Mouse (Mus musculus): ENCODE measurements at regions not wholly inside any gene's neighbourhood (a gene's known extent, or its start where the extent isn't known, plus 50 kb on each side); places are given as distances from the start of the nearest gene placed in this dataset.

GRCm38 (mm10) chr9:33827409-33827808 lies 658.3 kb upstream of the Kirrel3 start:
- DNase-seq: no peak
- intact Hi-C loops (cut with DNase I; ENCODE audit: low total_unique reads): no loop called here

- intact Hi-C loops (cut with DNase I; ENCODE audit: low total_unique reads): no loop called here
- no peak for DNase-seq
Observed at GRCm38 (mm10) chr9:33837666-33838380, 647.9 kb upstream of the Kirrel3 start.

- intact Hi-C loops (cut with DNase I; ENCODE audit: low total_unique reads): no loop called here
- no peak for DNase-seq
Observed at GRCm38 (mm10) chr9:33849623-33850022, 636.1 kb upstream of the Kirrel3 start.

- DNase-seq: no peak
- intact Hi-C loops (cut with DNase I; ENCODE audit: low total_unique reads): no loop called here
Observed at GRCm38 (mm10) chr9:33850024-33850423, 635.7 kb upstream of the Kirrel3 start.

- DNase-seq: no peak
- intact Hi-C loops (cut with DNase I; ENCODE audit: low total_unique reads): no loop called here
Observed at GRCm38 (mm10) chr9:33850993-33851392, 634.7 kb upstream of the Kirrel3 start.

- DNase-seq: peak; percentile 15
- intact Hi-C loops (cut with DNase I; ENCODE audit: low total_unique reads): no loop called here
Observed at GRCm38 (mm10) chr9:33856169-33856568, 629.5 kb upstream of the Kirrel3 start.

- intact Hi-C loops (cut with DNase I; ENCODE audit: low total_unique reads): no loop called here
- no peak for DNase-seq
Observed at GRCm38 (mm10) chr9:33858511-33858910, 627.2 kb upstream of the Kirrel3 start.

GRCm38 (mm10) chr9:33868666-33869065 lies 617.0 kb upstream of the Kirrel3 start:
- intact Hi-C loops (cut with DNase I; ENCODE audit: low total_unique reads): no loop called here
- no peak for DNase-seq

- no peak for DNase-seq
Observed at GRCm38 (mm10) chr9:33887279-33887678, 598.4 kb upstream of the Kirrel3 start.

GRCm38 (mm10) chr9:33892001-33892400 lies 593.7 kb upstream of the Kirrel3 start:
- no peak for DNase-seq
- intact Hi-C loops (cut with DNase I; ENCODE audit: low total_unique reads): no loop called here

More at GRCm38 (mm10) chr9:33887279-33887678, 598.4 kb upstream of the Kirrel3 start:
- intact Hi-C loops (cut with DNase I; ENCODE audit: low total_unique reads): no loop called here

GRCm38 (mm10) chr9:33901313-33902076 lies 584.2 kb upstream of the Kirrel3 start:
- intact Hi-C loops (cut with DNase I; ENCODE audit: low total_unique reads): no loop called here
- DNase-seq: no peak

- DNase-seq: no peak
- intact Hi-C loops (cut with DNase I; ENCODE audit: low total_unique reads): no loop called here
Observed at GRCm38 (mm10) chr9:33903991-33904570, 581.6 kb upstream of the Kirrel3 start.

GRCm38 (mm10) chr9:33914919-33915318 lies 570.8 kb upstream of the Kirrel3 start:
- intact Hi-C loops (cut with DNase I; ENCODE audit: low total_unique reads): no loop called here
- no peak for DNase-seq

- DNase-seq: no peak
- intact Hi-C loops (cut with DNase I; ENCODE audit: low total_unique reads): no loop called here
Observed at GRCm38 (mm10) chr9:33915349-33916056, 570.2 kb upstream of the Kirrel3 start.

- DNase-seq: no peak
- intact Hi-C loops (cut with DNase I; ENCODE audit: low total_unique reads): no loop called here
Observed at GRCm38 (mm10) chr9:33930286-33930685, 555.4 kb upstream of the Kirrel3 start.

GRCm38 (mm10) chr9:33934071-33934470 lies 551.6 kb upstream of the Kirrel3 start:
- intact Hi-C loops (cut with DNase I; ENCODE audit: low total_unique reads): no loop called here
- peak; percentile 5 for DNase-seq

GRCm38 (mm10) chr9:33954319-33954718 lies 531.4 kb upstream of the Kirrel3 start:
- intact Hi-C loops (cut with DNase I; ENCODE audit: low total_unique reads): no loop called here

More at GRCm38 (mm10) chr9:33954319-33954718, 531.4 kb upstream of the Kirrel3 start:
- DNase-seq: no peak

Measured in gastrocnemius, postnatal 14 days (tissue).